Mouse (Mus musculus) ES-Bruce4 (cell line): Measurements from ENCODE around the gene Olfr819. TPM values are rescaled to one million over a fixed set of nuclear protein-coding genes. Genes with fewer than 3 reads are reported as not detected.

Experiments
- H3K27ac ChIP-seq: 2 replicates; pipeline ENCODE4 v1.5.1; 2012; ENCODE audit warnings: low read length, inconsistent platforms; ENCODE audit not compliant: insufficient read depth
- H3K27me3 ChIP-seq: 2 replicates; pipeline ENCODE4 v1.6.1; 2012; ENCODE audit warnings: mild to moderate bottlenecking, low read length, inconsistent platforms; ENCODE audit not compliant: control insufficient read depth, poor library complexity, insufficient read depth, severe bottlenecking
- H3K36me3 ChIP-seq: 2 replicates; pipeline ENCODE4 v1.6.1; 2012; ENCODE audit warnings: inconsistent platforms, mild to moderate bottlenecking, low read length, moderate library complexity; ENCODE audit not compliant: control insufficient read depth, poor library complexity, insufficient read depth, severe bottlenecking
- H3K4me1 ChIP-seq: one replicate; pipeline ENCODE4 v1.8.1; 2011; ENCODE audit warnings: low read length; ENCODE audit not compliant: control insufficient read depth, insufficient read depth
- H3K4me3 ChIP-seq: 2 replicates; pipeline ENCODE4 v1.5.1; 2011; ENCODE audit warnings: low read depth, mild to moderate bottlenecking, low read length
- H3K9ac ChIP-seq: 2 replicates; pipeline ENCODE4 v1.6.1; 2012; ENCODE audit warnings: low read depth, mild to moderate bottlenecking, inconsistent platforms; ENCODE audit not compliant: poor library complexity, severe bottlenecking
- H3K9me3 ChIP-seq: replicated peaks from 2 replicates; pipeline ENCODE4 v1.6.1; 2012; ENCODE audit warnings: mild to moderate bottlenecking, low read length, inconsistent platforms; ENCODE audit not compliant: control insufficient read depth, poor library complexity, insufficient read depth, severe bottlenecking
- CTCF ChIP-seq: IDR thresholded peaks from one replicate; pipeline ENCODE4 v1.8.1; 2011; ENCODE audit warnings: low read depth, low read length
- EP300 ChIP-seq: IDR thresholded peaks from 2 replicates; pipeline ENCODE4 v1.6.1; 2011; ENCODE audit warnings: low read depth, low read length; ENCODE audit not compliant: insufficient read depth
- POLR2A ChIP-seq: IDR thresholded peaks from one replicate; pipeline ENCODE4 v1.8.1; 2011; ENCODE audit warnings: low read length; ENCODE audit not compliant: insufficient read depth
- polyA plus RNA-seq: library from polyadenylated mRNA; stranded (reverse); fragments of >200 nt; gene quantifications from 2 replicates; pipeline ENCODE4 v1.2.4, GENCODE M21; 2011; ENCODE audit warnings: low read depth; ENCODE audit not compliant: missing spikeins, insufficient read depth, insufficient read length

Gene Olfr819
- polyA plus RNA-seq, 1 experiment = not detected

DNA sequence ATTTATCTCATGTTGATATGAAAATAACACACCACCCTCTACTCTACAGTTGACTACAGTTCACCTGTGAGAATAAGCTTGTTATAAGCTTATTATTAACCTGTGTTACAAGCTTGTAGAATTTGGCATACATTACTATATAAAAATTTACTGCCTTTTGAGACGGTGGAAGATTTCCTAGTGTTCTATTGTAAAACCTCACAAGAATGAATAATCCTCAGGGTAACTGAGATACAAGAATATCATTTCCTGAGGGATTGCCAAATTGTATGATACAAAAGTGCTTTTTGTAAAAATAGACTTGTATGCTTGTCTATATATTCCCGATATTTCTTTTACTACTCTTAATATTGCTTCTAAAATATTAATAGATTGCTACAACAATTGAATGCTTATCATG, 18.1 kb downstream of the Olfr819 start, which contains the start of gene Olfr818:
Gene Olfr818, minus strand, starts transcription at position 101 of the 400 bp plus-strand sequence.
- Histone ChIP-seq H3K4me1 (no peaks in the 10 kb centered on the region), H3K27ac (no peak within 1 kb of the TSS), H3K4me3 (no peak within 1 kb of the TSS), H3K9ac (no peak within 1 kb of the TSS), H3K27me3 (no peaks in the 10 kb centered on the region), H3K36me3 (no peaks in the 10 kb centered on the region), H3K9me3 (no peaks in the 10 kb centered on the region)
- TF ChIP-seq POLR2A (no peak), CTCF (no peak), EP300 (no peak)

DNA sequence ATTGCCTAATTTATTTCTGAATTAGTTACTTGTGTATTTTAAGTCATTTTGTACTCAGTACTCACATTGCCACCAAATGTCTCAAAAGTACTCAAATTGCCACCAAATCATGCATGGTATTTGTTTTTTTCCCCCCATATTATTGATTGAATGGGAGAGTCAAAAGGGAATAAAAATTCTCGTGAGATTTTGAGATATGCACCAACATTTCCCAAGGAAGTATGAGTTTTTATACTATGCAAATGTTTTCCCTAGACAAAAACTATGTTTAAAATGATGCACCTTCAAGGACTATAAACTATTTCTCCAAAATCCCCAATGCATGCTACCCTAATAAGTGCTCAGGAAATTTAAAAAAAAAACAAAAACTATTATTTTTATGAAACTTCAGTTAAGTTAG, 51.6 kb downstream of the Olfr819 start, which contains the start of gene Olfr816:
Gene Olfr816, minus strand, starts transcription at position 101 of the 400 bp plus-strand sequence.
- Histone ChIP-seq H3K4me3 (no peak within 1 kb of the TSS), H3K36me3 (no peaks in the 10 kb centered on the region), H3K27ac (no peak within 1 kb of the TSS), H3K9me3 (no peaks in the 10 kb centered on the region), H3K9ac (no peak within 1 kb of the TSS), H3K4me1 (no peaks in the 10 kb centered on the region), H3K27me3 (no peaks in the 10 kb centered on the region; the same call in 1 of the 2 replicates)
- TF ChIP-seq CTCF (no peak), POLR2A (no peak), EP300 (no peak)

Other genes with a start within 250 kb of the Olfr819 start
- not detected in 2 replicates for gene Olfr805, start 237.9 kb downstream of the Olfr819 start, polyA plus RNA-seq
- gene Olfr806, start 225.3 kb downstream of the Olfr819 start, polyA plus RNA-seq = not detected in 2 replicates
- gene Olfr807, start 209.5 kb downstream of the Olfr819 start, polyA plus RNA-seq = not detected in 2 replicates
- gene Olfr808, start 201.8 kb downstream of the Olfr819 start, polyA plus RNA-seq = not detected in 2 replicates
- gene Olfr809, start 192.6 kb downstream of the Olfr819 start, polyA plus RNA-seq = not detected in 2 replicates
- gene Olfr810, start 172.3 kb downstream of the Olfr819 start, polyA plus RNA-seq = not detected in 2 replicates
- gene Olfr811, start 162.9 kb downstream of the Olfr819 start, polyA plus RNA-seq = not detected in 2 replicates
- not detected in 2 replicates for gene Olfr812, start 121.2 kb downstream of the Olfr819 start, polyA plus RNA-seq
- gene Olfr813, start 111.9 kb downstream of the Olfr819 start, polyA plus RNA-seq = not detected in 2 replicates
- gene Olfr814, start 87.4 kb downstream of the Olfr819 start, polyA plus RNA-seq = 0.40 TPM in 1 of 2 replicates, not detected in the other
- gene Olfr815, start 61.4 kb downstream of the Olfr819 start, polyA plus RNA-seq = not detected in 2 replicates
- gene Olfr816, start 51.7 kb downstream of the Olfr819 start, polyA plus RNA-seq = not detected in 2 replicates
- not detected in 2 replicates for gene Olfr818, start 18.2 kb downstream of the Olfr819 start, polyA plus RNA-seq
- gene Olfr247, start 8.9 kb upstream of the Olfr819 start, polyA plus RNA-seq = not detected in 2 replicates
- not detected in 2 replicates for gene Gm10310, start 17.8 kb upstream of the Olfr819 start, polyA plus RNA-seq
- gene Olfr820, start 45.4 kb upstream of the Olfr819 start, polyA plus RNA-seq = not detected in 2 replicates
- gene Olfr821, start 63.1 kb upstream of the Olfr819 start, polyA plus RNA-seq = not detected in 2 replicates
- gene Olfr822, start 103.9 kb upstream of the Olfr819 start, polyA plus RNA-seq = not detected in 2 replicates
- not detected in 2 replicates for gene Olfr823, start 148.1 kb upstream of the Olfr819 start, polyA plus RNA-seq
- gene Olfr824, start 162.7 kb upstream of the Olfr819 start, polyA plus RNA-seq = not detected in 2 replicates
- gene Olfr825, start 199.5 kb upstream of the Olfr819 start, polyA plus RNA-seq = not detected in 2 replicates
- not detected in 2 replicates for gene Olfr826, start 216.9 kb upstream of the Olfr819 start, polyA plus RNA-seq
- not detected in 2 replicates for gene Olfr827, start 247.1 kb upstream of the Olfr819 start, polyA plus RNA-seq